Mouse (Mus musculus): ENCODE results near the gene Ica1. TPM values are rescaled to one million over a fixed set of nuclear protein-coding genes. Genes with fewer than 3 reads are reported as not detected.

Ica1 gene
- polyA plus RNA-seq, 1 experiment from 2014 or later: 12.5 TPM

- whole genome bisulfite sequencing: 72% methylated on average over 12 of the region's 12 CpGs
- peak overlapping the region; percentile 83 for H3K27ac ChIP-seq (replicated peaks)
- no peak for DNase-seq (ENCODE audit: low spot score)
These were observed 83.4 kb downstream of the Ica1 start for GRCm38 (mm10) chr6:8694636-8695514.

DNA sequence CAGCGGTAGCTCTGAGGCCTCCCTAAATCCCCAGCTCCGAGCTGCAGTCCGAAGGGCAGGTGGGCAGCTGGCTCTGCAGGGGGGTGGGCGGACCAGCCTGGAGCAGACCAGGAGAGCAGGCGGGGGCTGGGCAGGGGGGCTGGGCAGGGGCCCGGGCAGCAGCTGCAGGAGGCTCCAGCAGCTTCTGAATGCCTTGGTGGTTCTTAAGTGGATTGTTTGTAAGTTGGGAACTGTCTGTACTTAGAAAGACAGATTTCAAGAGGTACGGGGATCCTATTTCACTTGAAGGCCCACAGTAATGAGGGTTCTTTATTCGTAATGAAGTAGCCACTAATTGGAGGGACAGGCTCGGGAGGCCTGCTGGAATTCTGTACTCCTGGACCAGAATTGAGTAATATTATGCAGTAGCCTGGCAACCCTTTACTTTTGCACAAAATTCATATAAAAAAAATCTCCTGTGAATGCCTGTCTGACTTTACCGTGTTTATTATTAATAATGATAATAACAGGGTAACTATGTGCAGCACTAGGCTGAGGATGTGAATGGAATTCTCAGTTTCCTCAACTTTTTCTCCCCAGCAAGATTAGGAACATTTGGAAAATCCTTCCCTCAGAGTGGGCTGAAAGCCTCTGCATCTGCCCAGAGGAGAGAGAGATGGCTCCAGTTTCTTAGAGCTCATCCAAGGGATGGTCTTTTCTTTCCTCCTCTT lies 84.2 kb downstream of the Ica1 start:
- 13% methylated on average over 10 of the region's 10 CpGs for WGBS
- H3K4me3 ChIP-seq: no peak overlapping the region

More at GRCm38 (mm10) chr6:8694636-8695514, 83.4 kb downstream of the Ica1 start:
- Histone ChIP-seq H3K4me3 (no peak overlapping the region), H3K4me1 (peaks cover 27% of the 10 kb centered on the region), H3K27me3 (ENCODE audit: low read depth, poor library complexity, severe bottlenecking) (no peaks in the 10 kb centered on the region), H3K9me3 (replicated peaks) (no peaks in the 10 kb centered on the region), H3K36me3 (no peaks in the 10 kb centered on the region)

DNA sequence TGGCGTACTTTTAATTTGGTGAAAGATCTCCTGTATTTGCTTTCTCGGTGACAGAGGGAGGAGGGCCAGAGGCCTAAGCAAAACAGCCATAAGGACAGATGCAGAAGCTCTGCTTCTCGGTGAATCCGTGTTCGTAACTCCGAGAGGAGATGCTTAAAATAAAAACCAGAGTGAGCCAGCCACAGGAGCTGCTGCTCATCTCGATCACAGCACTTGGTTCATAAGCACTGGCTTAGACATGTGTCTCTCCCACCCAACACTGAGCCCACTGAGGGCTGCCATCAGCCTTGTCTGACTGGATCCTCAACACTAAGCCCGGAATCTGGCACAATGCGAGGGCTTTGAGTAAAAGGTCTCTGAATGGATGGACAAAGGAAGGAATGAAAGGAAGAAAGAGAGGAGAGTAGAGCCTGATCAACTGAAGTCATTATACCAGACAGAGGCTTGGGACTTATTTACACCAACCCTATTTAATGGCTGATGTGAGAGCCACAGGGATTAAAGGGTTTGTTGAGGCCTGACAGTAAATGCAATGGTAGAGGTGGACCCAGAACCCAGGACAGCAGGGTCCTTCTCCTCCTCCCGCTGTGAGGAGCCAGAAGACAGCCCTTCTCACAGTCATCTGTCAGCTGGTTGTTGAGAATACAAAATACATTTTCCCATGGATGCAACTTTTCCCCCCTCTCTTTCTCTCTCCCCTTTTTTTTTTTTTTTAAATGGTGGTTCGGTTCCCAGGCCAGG lies 85.0 kb downstream of the Ica1 start:
- no peaks in the 10 kb centered on the region for H3K9me3 ChIP-seq (replicated peaks)
- peak; percentile 26 for DNase-seq (ENCODE audit: low spot score)
- no peaks in the 10 kb centered on the region for H3K27me3 ChIP-seq (ENCODE audit: low read depth, poor library complexity, severe bottlenecking)
- no peak overlapping the region for H3K4me3 ChIP-seq
- 26% methylated on average over 11 of the region's 11 CpGs for WGBS
- peaks cover 27% of the 10 kb centered on the region for H3K4me1 ChIP-seq
- H3K27ac ChIP-seq (replicated peaks): peak overlapping the region; percentile 83
- H3K36me3 ChIP-seq: no peaks in the 10 kb centered on the region

More for the DNA sequence above, 84.2 kb downstream of the Ica1 start:
- Histone ChIP-seq H3K9me3 (replicated peaks) (no peaks in the 10 kb centered on the region), H3K36me3 (no peaks in the 10 kb centered on the region), H3K27me3 (ENCODE audit: low read depth, poor library complexity, severe bottlenecking) (no peaks in the 10 kb centered on the region), H3K27ac (replicated peaks) (peak overlapping the region; percentile 83), H3K4me1 (peaks cover 27% of the 10 kb centered on the region)
- peak; percentile 51 for DNase-seq (ENCODE audit: low spot score)

- Histone ChIP-seq H3K9me3 (replicated peaks) (no peaks in the 10 kb centered on the region), H3K36me3 (no peaks in the 10 kb centered on the region), H3K4me1 (peaks cover 27% of the 10 kb centered on the region), H3K27me3 (ENCODE audit: low read depth, poor library complexity, severe bottlenecking) (no peaks in the 10 kb centered on the region), H3K4me3 (no peak overlapping the region), H3K27ac (replicated peaks) (no peak overlapping the region)
- 69% methylated on average over 2 of the region's 2 CpGs for WGBS
- DNase-seq (ENCODE audit: low spot score): no peak
These were observed 86.9 kb downstream of the Ica1 start for GRCm38 (mm10) chr6:8691199-8691975.

GRCm38 (mm10) chr6:8690441-8690840 lies 87.8 kb downstream of the Ica1 start:
- WGBS: 82% methylated on average over 3 of the region's 3 CpGs
- Histone ChIP-seq H3K36me3 (no peaks in the 10 kb centered on the region), H3K4me3 (no peak overlapping the region), H3K4me1 (peaks cover 27% of the 10 kb centered on the region), H3K27ac (replicated peaks) (no peak overlapping the region), H3K27me3 (ENCODE audit: low read depth, poor library complexity, severe bottlenecking) (no peaks in the 10 kb centered on the region), H3K9me3 (replicated peaks) (no peaks in the 10 kb centered on the region)
- no peak for DNase-seq (ENCODE audit: low spot score)

DNA sequence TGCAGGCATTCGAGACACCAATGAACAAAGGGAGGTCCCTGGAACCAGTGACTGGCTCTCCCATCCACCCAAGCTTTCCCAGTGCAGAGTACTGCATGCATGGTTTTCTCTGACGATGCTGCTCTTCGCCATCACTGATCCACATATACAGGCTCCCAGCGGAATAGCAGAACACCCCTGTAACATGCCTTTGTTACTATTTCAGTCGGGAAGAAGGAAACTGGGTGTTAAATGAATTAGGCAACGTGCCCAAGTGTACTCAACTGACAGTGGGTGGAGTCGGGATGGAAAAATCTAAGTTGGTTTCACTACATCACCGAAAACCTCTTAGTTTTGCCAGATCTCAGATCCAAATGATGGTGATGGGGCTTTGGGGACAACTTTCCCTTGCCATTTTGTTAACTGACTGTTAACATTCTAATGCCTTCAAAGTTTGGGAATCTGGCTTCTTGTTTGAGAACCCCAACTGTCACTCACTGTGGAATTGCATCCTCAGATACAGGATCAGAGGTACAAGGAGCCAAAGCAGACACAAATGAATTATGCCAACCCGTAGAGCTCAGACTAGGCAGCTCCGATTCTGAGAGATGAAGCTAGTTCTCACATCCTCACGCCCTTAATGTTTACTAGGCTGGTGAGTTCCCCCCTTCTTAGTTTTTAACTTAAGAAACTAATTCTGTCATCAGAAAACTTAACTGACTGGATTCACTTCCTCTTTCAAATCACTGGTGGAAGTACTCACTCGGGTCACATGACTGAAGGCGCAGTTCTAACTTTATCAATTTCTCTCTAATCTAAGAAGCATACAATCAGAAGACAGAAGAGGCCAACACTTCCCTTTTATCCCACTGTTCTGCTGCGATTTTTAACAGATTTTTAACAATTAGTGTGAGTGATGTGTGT lies 91.4 kb downstream of the Ica1 start:
- Histone ChIP-seq H3K36me3 (no peaks in the 10 kb centered on the region), H3K27ac (replicated peaks) (no peak overlapping the region), H3K4me1 (no peaks in the 10 kb centered on the region; the same call in 1 of the 2 replicates), H3K27me3 (ENCODE audit: low read depth, poor library complexity, severe bottlenecking) (no peaks in the 10 kb centered on the region), H3K4me3 (no peak overlapping the region), H3K9me3 (replicated peaks) (no peaks in the 10 kb centered on the region)
- DNase-seq (ENCODE audit: low spot score): no peak
- 90% methylated on average over 14 of the region's 14 CpGs for WGBS

GRCm38 (mm10) chr6:8683379-8683778 lies 94.9 kb downstream of the Ica1 start:
- Histone ChIP-seq H3K36me3 (no peaks in the 10 kb centered on the region), H3K27me3 (ENCODE audit: low read depth, poor library complexity, severe bottlenecking) (no peaks in the 10 kb centered on the region), H3K27ac (replicated peaks) (no peak overlapping the region), H3K4me3 (no peak overlapping the region), H3K9me3 (replicated peaks) (no peaks in the 10 kb centered on the region), H3K4me1 (no peaks in the 10 kb centered on the region)
- 96% methylated on average over 10 of the region's 10 CpGs for WGBS
- DNase-seq (ENCODE audit: low spot score): no peak

DNA sequence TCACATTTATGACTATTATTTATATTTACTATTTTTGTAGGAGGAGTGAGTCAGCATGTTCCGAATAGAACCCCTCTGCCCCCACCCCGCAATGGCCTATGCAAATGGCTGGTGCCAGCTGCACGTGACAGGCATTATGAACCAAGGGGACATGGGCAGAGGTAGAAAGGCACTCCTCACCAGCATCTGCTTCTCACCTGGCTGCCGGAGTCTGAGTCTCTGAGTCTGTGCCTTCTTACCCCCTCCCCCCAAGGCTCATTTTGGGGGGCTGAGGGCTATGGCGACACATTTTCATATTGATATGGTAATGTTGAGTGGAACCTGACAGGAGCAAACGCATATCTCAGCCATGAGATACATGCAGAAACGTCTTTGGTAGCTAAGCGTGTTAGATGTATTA lies 97.4 kb downstream of the Ica1 start:
- no peak for DNase-seq (ENCODE audit: low spot score)
- Histone ChIP-seq H3K27ac (replicated peaks) (no peak overlapping the region), H3K27me3 (ENCODE audit: low read depth, poor library complexity, severe bottlenecking) (no peaks in the 10 kb centered on the region), H3K4me1 (no peaks in the 10 kb centered on the region), H3K36me3 (no peaks in the 10 kb centered on the region), H3K4me3 (no peak overlapping the region), H3K9me3 (replicated peaks) (no peaks in the 10 kb centered on the region)
- WGBS: 89% methylated on average over 8 of the region's 8 CpGs

DNA sequence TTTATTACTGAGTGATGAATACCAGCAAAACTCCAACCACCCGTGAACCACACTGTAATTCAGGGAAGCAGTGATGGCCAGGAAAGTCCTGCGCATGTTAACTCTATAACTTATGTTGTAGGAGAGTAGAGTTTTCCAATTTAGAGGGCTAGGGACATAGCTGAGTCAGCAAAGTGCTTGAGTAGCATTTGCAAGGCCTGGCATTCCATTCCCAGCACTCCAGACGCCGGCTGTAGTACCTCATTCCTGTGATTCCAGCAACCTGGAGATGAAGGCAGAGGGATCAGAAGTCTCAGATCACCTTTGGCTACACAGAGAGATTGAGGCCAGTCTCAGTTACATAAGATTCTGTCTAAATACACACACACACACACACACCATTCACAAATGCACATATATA lies 105.3 kb downstream of the Ica1 start:
- 90% methylated on average over 4 of the region's 4 CpGs for WGBS
- no peak overlapping the region for H3K27ac ChIP-seq (replicated peaks)
- no peaks in the 10 kb centered on the region for H3K4me1 ChIP-seq
- no peaks in the 10 kb centered on the region for H3K36me3 ChIP-seq
- no peaks in the 10 kb centered on the region for H3K27me3 ChIP-seq (ENCODE audit: low read depth, poor library complexity, severe bottlenecking)
- no peak for DNase-seq (ENCODE audit: low spot score)
- H3K9me3 ChIP-seq (replicated peaks): no peaks in the 10 kb centered on the region
- H3K4me3 ChIP-seq: no peak overlapping the region

GRCm38 (mm10) chr6:8669343-8669742 lies 108.9 kb downstream of the Ica1 start:
- Histone ChIP-seq H3K36me3 (no peaks in the 10 kb centered on the region), H3K27me3 (ENCODE audit: low read depth, poor library complexity, severe bottlenecking) (no peaks in the 10 kb centered on the region), H3K4me1 (no peaks in the 10 kb centered on the region), H3K9me3 (replicated peaks) (no peaks in the 10 kb centered on the region), H3K4me3 (no peak overlapping the region), H3K27ac (replicated peaks) (no peak overlapping the region)
- DNase-seq (ENCODE audit: low spot score): no peak
- 79% methylated on average over 4 of the region's 4 CpGs for WGBS

GRCm38 (mm10) chr6:8668013-8668811 lies 110.1 kb downstream of the Ica1 start:
- 80% methylated on average over 6 of the region's 6 CpGs for WGBS
- H3K36me3 ChIP-seq: no peaks in the 10 kb centered on the region
- H3K27ac ChIP-seq (replicated peaks): no peak overlapping the region
- no peaks in the 10 kb centered on the region for H3K9me3 ChIP-seq (replicated peaks)
- peaks cover 2% of the 10 kb centered on the region for H3K4me1 ChIP-seq
- H3K27me3 ChIP-seq (ENCODE audit: low read depth, poor library complexity, severe bottlenecking): no peaks in the 10 kb centered on the region
- no peak overlapping the region for H3K4me3 ChIP-seq
- no peak for DNase-seq (ENCODE audit: low spot score)

All from midbrain, embryonic 10.5 days (tissue).